In genomic region chr5:97625200-97625599, GRCm38 (mm10) we compare ENCODE assay signal across 18 mouse cellular contexts.
A peak's percentile ranks its signal among the peaks of the same experiment; 100 is the strongest.
DNase-seq lines count a peak whose midpoint lies in the region; ATAC-seq lines count a peak whose summit lies in the region.
"Had no signal": no experiment of that assay in that cellular context is flagged by ENCODE, and none has a peak within 500 bp of the region (broad histone marks: within the 10 kb centered on the region; RNA-seq: fewer than 3 reads in every experiment).

No protein-coding gene starts in this region.

- no peak overlapping the region for H3K27ac ChIP-seq in forebrain, embryonic 14.5 days (ENCODE audit: low read depth, low read length)
- no peak overlapping the region for H3K27ac ChIP-seq in forebrain, embryonic 11.5 days (ENCODE audit: low read depth, low read length)
- H3K27ac ChIP-seq: embryonic facial prominence, embryonic 12.5 days; forebrain, embryonic 12.5 days had no signal

- H3K27me3 ChIP-seq in forebrain, embryonic 14.5 days (replicated peaks; ENCODE audit: control insufficient read depth, insufficient read depth, low read length): no peaks in the 10 kb centered on the region
- no peaks in the 10 kb centered on the region for H3K27me3 ChIP-seq in forebrain, embryonic 11.5 days (ENCODE audit: control insufficient read depth, insufficient read depth, low read length)
- H3K27me3 ChIP-seq: embryonic facial prominence, embryonic 12.5 days; forebrain, embryonic 12.5 days; heart, embryonic 12.5 days had no signal

- DNase-seq in forebrain, embryonic 14.5 days (ENCODE audit: low spot score): peak; percentile 17
- DNase-seq in forebrain, embryonic 11.5 days (ENCODE audit: low spot score): no peak
- peak; percentile 57 for DNase-seq in layer of hippocampus, adult 11-12 months (ENCODE audit: low spot score)
- DNase-seq in layer of hippocampus, postnatal 25 days (ENCODE audit: extremely low spot score in 1 of 2, low spot score in 1 of 2): no peak
- DNase-seq in layer of hippocampus, adult 8-10 months (ENCODE audit: low spot score in 2 of 2): peak; percentile 54
- DNase-seq in telencephalon, adult 2 months (ENCODE audit: low read depth, low spot score): peak; percentile 34
- DNase-seq in kidney, postnatal 10 days: no peak
- DNase-seq in lung, postnatal 14 days: no peak
- DNase-seq: adrenal gland, postnatal 14 days; cerebellum, adult 2 months; cerebellum, postnatal 14 days; gastrocnemius, postnatal 14 days had no signal

- 83% methylated on average over 3 of the region's 3 CpGs for WGBS in forebrain, embryonic 14.5 days
- 86% methylated on average over 3 of the region's 3 CpGs for WGBS in forebrain, embryonic 11.5 days

- H3K4me3 ChIP-seq in forebrain, embryonic 14.5 days (ENCODE audit: low read depth, low read length): no peak overlapping the region
- no peak overlapping the region for H3K4me3 ChIP-seq in forebrain, embryonic 11.5 days (ENCODE audit: low read depth, low read length)
- H3K4me3 ChIP-seq: embryonic facial prominence, embryonic 12.5 days; forebrain, embryonic 12.5 days; heart, embryonic 12.5 days had no signal

- no peaks in the 10 kb centered on the region for H3K4me1 ChIP-seq in forebrain, embryonic 14.5 days (ENCODE audit: control insufficient read depth, insufficient read depth, low read length)
- H3K4me1 ChIP-seq in forebrain, embryonic 11.5 days (replicated peaks; ENCODE audit: control insufficient read depth, insufficient read depth, low read length): no peaks in the 10 kb centered on the region
- H3K4me1 ChIP-seq: embryonic facial prominence, embryonic 12.5 days; forebrain, embryonic 12.5 days; heart, embryonic 12.5 days had no signal

- H3K4me2 ChIP-seq in forebrain, embryonic 14.5 days (ENCODE audit: low read length): no peak overlapping the region
- no peak overlapping the region for H3K4me2 ChIP-seq in forebrain, embryonic 11.5 days (ENCODE audit: low read depth, low read length, severe bottlenecking)
- H3K4me2 ChIP-seq: embryonic facial prominence, embryonic 12.5 days; forebrain, embryonic 12.5 days; heart, embryonic 12.5 days had no signal

- no peak for ATAC-seq in forebrain, embryonic 14.5 days
- ATAC-seq in forebrain, embryonic 11.5 days (replicated peaks; ENCODE audit: low FRiP score): no peak
- ATAC-seq: activated CD4-positive, CD25-positive, alpha-beta regulatory T cell, adult 4 months; hindbrain, embryonic 16.5 days; inflammation-experienced regulatory T-cells, adult 6 months had no signal

- H3K9me3 ChIP-seq in forebrain, embryonic 14.5 days (replicated peaks; ENCODE audit: control insufficient read depth, low read length): no peaks in the 10 kb centered on the region
- no peaks in the 10 kb centered on the region for H3K9me3 ChIP-seq in forebrain, embryonic 11.5 days (ENCODE audit: control insufficient read depth, low read length)
- H3K9me3 ChIP-seq: embryonic facial prominence, embryonic 12.5 days; forebrain, embryonic 12.5 days; heart, embryonic 12.5 days had no signal

- no peak overlapping the region for H3K9ac ChIP-seq in forebrain, embryonic 14.5 days (ENCODE audit: low read length)
- no peak overlapping the region for H3K9ac ChIP-seq in forebrain, embryonic 11.5 days (ENCODE audit: low read length)
- H3K9ac ChIP-seq: embryonic facial prominence, embryonic 12.5 days; forebrain, embryonic 12.5 days; heart, embryonic 12.5 days had no signal

- H3K36me3 ChIP-seq in forebrain, embryonic 14.5 days (ENCODE audit: control insufficient read depth, insufficient read depth, low read length): no peaks in the 10 kb centered on the region
- H3K36me3 ChIP-seq in forebrain, embryonic 11.5 days (ENCODE audit: control insufficient read depth, insufficient read depth, low read length): no peaks in the 10 kb centered on the region
- H3K36me3 ChIP-seq: embryonic facial prominence, embryonic 12.5 days; forebrain, embryonic 12.5 days; heart, embryonic 12.5 days had no signal

Comparison
In these comparisons a context has a peak if more than half of its experiments do, and no peak if none do; other contexts are left out.
1. DNase-seq: peak in forebrain, embryonic 14.5 days (single experiment), layer of hippocampus, adult 11-12 months (single experiment), layer of hippocampus, adult 8-10 months (2 of 2) and telencephalon, adult 2 months (single experiment); none in forebrain, embryonic 11.5 days (single experiment), layer of hippocampus, postnatal 25 days (0 of 2), kidney, postnatal 10 days (single experiment) and lung, postnatal 14 days (single experiment).